Mouse (Mus musculus): ENCODE measurements around the gene Id2.

Gene Id2

GRCm38 (mm10) chr12:25097052-25097209 is at the start of gene Id2:
Gene Id2, minus strand, starts transcription at chr12:25097140.
- no peak for DNase-seq (ENCODE audit: low spot score in 2 of 2)

GRCm38 (mm10) chr12:25145344-25145698 is 48.4 kb upstream of the Id2 start:
- DNase-seq (ENCODE audit: low spot score in 2 of 2), result no peak

GRCm38 (mm10) chr12:25144591-25145343 is 47.8 kb upstream of the Id2 start:
- DNase-seq (ENCODE audit: low spot score in 2 of 2), result no peak

GRCm38 (mm10) chr12:25143492-25143891 is 46.6 kb upstream of the Id2 start:
- no peak for DNase-seq (ENCODE audit: low spot score in 2 of 2)

GRCm38 (mm10) chr12:25142251-25142650 is 45.3 kb upstream of the Id2 start:
- DNase-seq (ENCODE audit: low spot score in 2 of 2), result no peak

- DNase-seq (ENCODE audit: low spot score in 2 of 2), result no peak
These were observed 44.4 kb upstream of the Id2 start for GRCm38 (mm10) chr12:25141311-25141710.

- no peak for DNase-seq (ENCODE audit: low spot score in 2 of 2)
These were observed 43.2 kb upstream of the Id2 start for GRCm38 (mm10) chr12:25140115-25140514.

GRCm38 (mm10) chr12:25138616-25139015 is 41.7 kb upstream of the Id2 start:
- DNase-seq (ENCODE audit: low spot score in 2 of 2), result no peak

GRCm38 (mm10) chr12:25132046-25132445 is 35.1 kb upstream of the Id2 start:
- DNase-seq (ENCODE audit: low spot score in 2 of 2), result no peak

GRCm38 (mm10) chr12:25127629-25128028 is 30.7 kb upstream of the Id2 start:
- no peak for DNase-seq (ENCODE audit: low spot score in 2 of 2)

GRCm38 (mm10) chr12:25126228-25126627 is 29.3 kb upstream of the Id2 start:
- no peak for DNase-seq (ENCODE audit: low spot score in 2 of 2)

- DNase-seq (ENCODE audit: low spot score in 2 of 2), result no peak
These were observed 28.4 kb upstream of the Id2 start for GRCm38 (mm10) chr12:25125239-25125776.

- DNase-seq (ENCODE audit: low spot score in 2 of 2), result no peak
These were observed 27.7 kb upstream of the Id2 start for GRCm38 (mm10) chr12:25124431-25125238.

- DNase-seq (ENCODE audit: low spot score in 2 of 2), result no peak
These were observed 23.8 kb upstream of the Id2 start for GRCm38 (mm10) chr12:25120753-25121152.

- DNase-seq (ENCODE audit: low spot score in 2 of 2), result peak in 1 of 2 experiments; percentile 25
These were observed 22.3 kb upstream of the Id2 start for GRCm38 (mm10) chr12:25119278-25119677.

- DNase-seq (ENCODE audit: low spot score in 2 of 2), result no peak
These were observed 21.0 kb upstream of the Id2 start for GRCm38 (mm10) chr12:25117856-25118511.

- DNase-seq (ENCODE audit: low spot score in 2 of 2), result no peak
These were observed 19.2 kb upstream of the Id2 start for GRCm38 (mm10) chr12:25116126-25116525.

GRCm38 (mm10) chr12:25114426-25114825 is 17.5 kb upstream of the Id2 start:
- DNase-seq (ENCODE audit: low spot score in 2 of 2), result no peak

- DNase-seq (ENCODE audit: low spot score in 2 of 2), result no peak
These were observed 16.4 kb upstream of the Id2 start for GRCm38 (mm10) chr12:25113357-25113756.

GRCm38 (mm10) chr12:25112806-25113205 is 15.9 kb upstream of the Id2 start:
- no peak for DNase-seq (ENCODE audit: low spot score in 2 of 2)

GRCm38 (mm10) chr12:25110682-25111078 is 13.7 kb upstream of the Id2 start:
- no peak for DNase-seq (ENCODE audit: low spot score in 2 of 2)

- DNase-seq (ENCODE audit: low spot score in 2 of 2), result peak in 1 of 2 experiments; percentile 41
These were observed 13.2 kb upstream of the Id2 start for GRCm38 (mm10) chr12:25109971-25110681.

All from urinary bladder, postnatal 4 days (tissue).